Mouse (Mus musculus) heart, embryonic 13.5 days (tissue): Measurements from ENCODE around the gene 7530416G11Rik. TPM values are rescaled to one million over a fixed set of nuclear protein-coding genes. Genes with fewer than 3 reads are reported as not detected.

Experiments used
- ATAC-seq: fragments of 200-750 bp; cut with Nextera tagmentation; 2 replicates; pipeline ENCODE4 v1.8.0; 2017; ENCODE audit warnings: moderate TSS enrichment; ENCODE audit not compliant: insufficient number of reproducible peaks, low FRiP score, low TSS enrichment; ENCODE audit errors: extremely low read depth
- H3K27ac ChIP-seq: fragments of 300-500 bp; sonication (generic); replicated peaks from 2 replicates; pipeline ENCODE4 v1.5.1; 2015; ENCODE audit warnings: moderate library complexity, mild to moderate bottlenecking, inconsistent platforms
- H3K27me3 ChIP-seq: fragments of 300-500 bp; sonication (generic); replicated peaks from 2 replicates; pipeline ENCODE4 v1.6.1; 2015; ENCODE audit warnings: mild to moderate bottlenecking, inconsistent platforms
- H3K36me3 ChIP-seq: fragments of 300-500 bp; sonication (generic); 2 replicates; pipeline ENCODE4 v1.6.1; 2015; ENCODE audit warnings: mild to moderate bottlenecking, inconsistent platforms
- H3K4me1 ChIP-seq: fragments of 300-500 bp; sonication (generic); 2 replicates; pipeline ENCODE4 v1.6.1; 2015; ENCODE audit warnings: inconsistent platforms
- H3K4me2 ChIP-seq: fragments of 300-500 bp; sonication (generic); 2 replicates; pipeline ENCODE4 v1.6.1; 2015; ENCODE audit warnings: inconsistent platforms, mild to moderate bottlenecking, moderate library complexity
- H3K4me3 ChIP-seq: fragments of 300-500 bp; sonication (generic); 2 replicates; pipeline ENCODE4 v1.5.1; 2015; ENCODE audit warnings: moderate library complexity, mild to moderate bottlenecking, inconsistent platforms
- H3K9ac ChIP-seq: fragments of 300-500 bp; sonication (generic); 2 replicates; pipeline ENCODE4 v1.6.1; 2015; ENCODE audit warnings: inconsistent platforms, mild to moderate bottlenecking, moderate library complexity
- H3K9me3 ChIP-seq: fragments of 300-500 bp; sonication (generic); 2 replicates; pipeline ENCODE4 v1.6.1; 2016; ENCODE audit warnings: inconsistent platforms
- WGBS: fragments of 180-500 bp; shearing (Covaris S2); methylation state at CpG from one replicate; pipeline ENCODE4 v1.1.7; 2015; ENCODE audit warnings: mixed read lengths; 5-methylcytosine and 5-hydroxymethylcytosine counted together
- polyA plus RNA-seq: library from polyadenylated mRNA; unstranded; fragments of >200 nt; fragmentation: Nextera tagmentation; extraction: Ambion mirVana; gene quantifications from 2 replicates; pipeline ENCODE4 v1.2.1, GENCODE M21; 2015

The 7530416G11Rik gene
- polyA plus RNA-seq: not detected in 2 replicates

DNA sequence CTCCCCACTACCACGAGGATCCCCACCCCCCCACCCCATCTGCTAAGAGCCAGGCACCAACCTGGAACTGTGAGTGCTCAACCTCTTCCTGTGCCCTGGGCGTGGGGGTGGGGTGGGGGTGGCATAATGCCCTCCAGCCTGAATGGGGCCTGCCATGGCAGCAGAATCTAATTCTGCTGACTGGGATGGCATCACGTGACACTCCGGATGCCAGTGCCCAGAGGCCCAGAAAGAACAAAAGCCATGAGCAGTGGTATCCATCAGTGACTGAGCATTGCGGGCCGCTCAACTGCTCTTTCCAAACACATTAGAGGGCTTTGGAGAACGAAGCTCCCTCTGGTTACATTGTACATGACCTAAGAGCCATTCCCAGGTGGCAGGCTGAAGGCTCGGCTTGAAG is at the start of gene 7530416G11Rik:
7530416G11Rik (minus strand) TSS at position 101 of the 400 bp plus-strand sequence.
- H3K27me3 ChIP-seq: peaks cover 21% of the 10 kb centered on the region
- 78% methylated on average over 8 of the region's 8 CpGs for WGBS
- H3K27ac ChIP-seq: no peak within 1 kb of the TSS
- no peak within 1 kb of the TSS for H3K4me2 ChIP-seq
- no peaks in the 10 kb centered on the region for H3K36me3 ChIP-seq
- no peak for ATAC-seq
- H3K9ac ChIP-seq: no peak within 1 kb of the TSS
- no peaks in the 10 kb centered on the region for H3K9me3 ChIP-seq
- peaks cover 11% of the 10 kb centered on the region; the same call in 1 of the 2 replicates for H3K4me1 ChIP-seq
- no peak within 1 kb of the TSS for H3K4me3 ChIP-seq

DNA sequence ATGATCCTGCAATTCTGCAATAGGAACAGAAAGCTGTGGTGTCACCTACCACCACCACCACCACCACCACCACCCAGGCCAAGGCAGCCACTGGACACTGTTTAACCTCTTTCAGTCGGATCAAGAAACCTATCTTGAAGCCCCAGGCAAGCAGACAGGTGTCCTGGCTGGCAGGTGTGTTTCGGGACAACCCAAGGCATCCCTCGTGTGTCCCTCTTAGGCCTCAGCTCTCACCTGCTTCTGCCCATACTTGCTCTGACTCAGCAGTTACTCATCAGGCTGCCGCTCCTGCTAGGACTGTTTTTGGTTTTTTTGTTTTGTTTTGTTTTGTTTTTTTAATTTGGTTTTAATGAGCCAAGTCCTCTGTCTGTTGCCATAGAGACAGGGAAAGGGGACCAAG is 43.5 kb upstream of the 7530416G11Rik start:
- 73% methylated on average over 4 of the region's 4 CpGs for WGBS
- Histone ChIP-seq H3K4me2 (no peak overlapping the region), H3K36me3 (no peaks in the 10 kb centered on the region), H3K9ac (no peak overlapping the region), H3K9me3 (no peaks in the 10 kb centered on the region), H3K27me3 (peaks cover 19% of the 10 kb centered on the region), H3K4me1 (peaks cover 13% of the 10 kb centered on the region), H3K27ac (no peak overlapping the region), H3K4me3 (no peak overlapping the region)
- no peak for ATAC-seq

- H3K4me3 ChIP-seq: no peak overlapping the region
- WGBS: 52% methylated on average over 5 of the region's 5 CpGs
- no peaks in the 10 kb centered on the region for H3K36me3 ChIP-seq
Measured at GRCm38 (mm10) chr15:85545369-85545768, 42.3 kb upstream of the 7530416G11Rik start.

GRCm38 (mm10) chr15:85538170-85538569 is 35.1 kb upstream of the 7530416G11Rik start:
- peaks cover 62% of the 10 kb centered on the region for H3K27me3 ChIP-seq
- WGBS: 71% methylated on average over 11 of the region's 11 CpGs

More at GRCm38 (mm10) chr15:85545369-85545768, 42.3 kb upstream of the 7530416G11Rik start:
- Histone ChIP-seq H3K27ac (no peak overlapping the region), H3K4me1 (peaks cover 13% of the 10 kb centered on the region), H3K9ac (no peak overlapping the region), H3K9me3 (no peaks in the 10 kb centered on the region), H3K4me2 (no peak overlapping the region), H3K27me3 (peaks cover 30% of the 10 kb centered on the region)
- ATAC-seq: no peak

GRCm38 (mm10) chr15:85537151-85537550 is 34.1 kb upstream of the 7530416G11Rik start:
- no peak overlapping the region for H3K4me3 ChIP-seq
- no peak for ATAC-seq
- WGBS: 70% methylated on average over 25 of the region's 25 CpGs

More at GRCm38 (mm10) chr15:85538170-85538569, 35.1 kb upstream of the 7530416G11Rik start:
- Histone ChIP-seq H3K4me1 (peaks cover 17% of the 10 kb centered on the region), H3K4me2 (no peak overlapping the region), H3K36me3 (no peaks in the 10 kb centered on the region), H3K9ac (no peak overlapping the region), H3K27ac (no peak overlapping the region), H3K9me3 (no peaks in the 10 kb centered on the region), H3K4me3 (no peak overlapping the region)
- ATAC-seq: no peak

GRCm38 (mm10) chr15:85534646-85535045 is 31.6 kb upstream of the 7530416G11Rik start:
- peaks cover 46% of the 10 kb centered on the region for H3K27me3 ChIP-seq
- H3K9ac ChIP-seq: no peak overlapping the region
- H3K4me1 ChIP-seq: peaks cover 12% of the 10 kb centered on the region
- H3K36me3 ChIP-seq: no peaks in the 10 kb centered on the region
- H3K27ac ChIP-seq: no peak overlapping the region
- H3K4me2 ChIP-seq: no peak overlapping the region
- 83% methylated on average over 6 of the region's 6 CpGs for WGBS
- no peaks in the 10 kb centered on the region for H3K9me3 ChIP-seq
- no peak for ATAC-seq
- no peak overlapping the region for H3K4me3 ChIP-seq

More at GRCm38 (mm10) chr15:85537151-85537550, 34.1 kb upstream of the 7530416G11Rik start:
- Histone ChIP-seq H3K9ac (no peak overlapping the region), H3K4me1 (peaks cover 12% of the 10 kb centered on the region), H3K27ac (no peak overlapping the region), H3K36me3 (no peaks in the 10 kb centered on the region), H3K27me3 (peaks cover 59% of the 10 kb centered on the region), H3K4me2 (no peak overlapping the region), H3K9me3 (no peaks in the 10 kb centered on the region)

GRCm38 (mm10) chr15:85534215-85534614 is 31.2 kb upstream of the 7530416G11Rik start:
- H3K27ac ChIP-seq: no peak overlapping the region
- H3K9ac ChIP-seq: no peak overlapping the region
- H3K4me3 ChIP-seq: no peak overlapping the region
- WGBS: 42% methylated on average over 8 of the region's 8 CpGs
- H3K9me3 ChIP-seq: no peaks in the 10 kb centered on the region
- peaks cover 12% of the 10 kb centered on the region for H3K4me1 ChIP-seq
- no peak for ATAC-seq
- no peaks in the 10 kb centered on the region for H3K36me3 ChIP-seq
- H3K27me3 ChIP-seq: peaks cover 42% of the 10 kb centered on the region
- H3K4me2 ChIP-seq: no peak overlapping the region

DNA sequence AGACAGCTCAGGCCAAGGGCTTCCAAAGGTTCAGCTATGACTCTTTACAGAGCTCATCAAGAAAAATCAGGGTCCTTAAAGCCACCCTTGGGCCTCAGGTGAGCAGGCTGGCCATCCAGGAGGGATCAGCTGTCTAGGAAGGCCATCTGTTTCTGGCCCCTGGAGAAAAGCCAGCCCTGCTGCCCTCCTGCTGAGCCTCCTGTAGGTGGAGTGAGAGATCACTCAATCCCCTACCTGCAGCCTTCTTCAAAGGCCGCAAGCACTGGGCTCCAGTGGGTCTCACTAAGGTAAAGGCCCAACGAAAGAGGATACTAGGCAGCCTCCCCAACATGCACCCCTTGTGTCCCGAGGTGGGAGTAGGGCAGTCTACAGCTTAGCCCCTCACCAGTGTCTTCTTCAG is 29.0 kb upstream of the 7530416G11Rik start:
- Histone ChIP-seq H3K9me3 (no peaks in the 10 kb centered on the region), H3K27ac (no peak overlapping the region), H3K4me2 (no peak overlapping the region), H3K9ac (no peak overlapping the region), H3K4me1 (peaks cover 9% of the 10 kb centered on the region), H3K36me3 (no peaks in the 10 kb centered on the region), H3K4me3 (no peak overlapping the region), H3K27me3 (peaks cover 26% of the 10 kb centered on the region)
- ATAC-seq: no peak
- 72% methylated on average over 3 of the region's 3 CpGs for WGBS

GRCm38 (mm10) chr15:85529911-85530310 is 26.9 kb upstream of the 7530416G11Rik start:
- no peak overlapping the region for H3K4me3 ChIP-seq
- H3K9ac ChIP-seq: no peak overlapping the region
- peaks cover 13% of the 10 kb centered on the region for H3K27me3 ChIP-seq
- 57% methylated on average over 3 of the region's 3 CpGs for WGBS
- no peak overlapping the region for H3K27ac ChIP-seq
- ATAC-seq: no peak
- no peaks in the 10 kb centered on the region for H3K36me3 ChIP-seq
- H3K4me2 ChIP-seq: no peak overlapping the region
- peaks cover 9% of the 10 kb centered on the region for H3K4me1 ChIP-seq
- no peaks in the 10 kb centered on the region for H3K9me3 ChIP-seq

DNA sequence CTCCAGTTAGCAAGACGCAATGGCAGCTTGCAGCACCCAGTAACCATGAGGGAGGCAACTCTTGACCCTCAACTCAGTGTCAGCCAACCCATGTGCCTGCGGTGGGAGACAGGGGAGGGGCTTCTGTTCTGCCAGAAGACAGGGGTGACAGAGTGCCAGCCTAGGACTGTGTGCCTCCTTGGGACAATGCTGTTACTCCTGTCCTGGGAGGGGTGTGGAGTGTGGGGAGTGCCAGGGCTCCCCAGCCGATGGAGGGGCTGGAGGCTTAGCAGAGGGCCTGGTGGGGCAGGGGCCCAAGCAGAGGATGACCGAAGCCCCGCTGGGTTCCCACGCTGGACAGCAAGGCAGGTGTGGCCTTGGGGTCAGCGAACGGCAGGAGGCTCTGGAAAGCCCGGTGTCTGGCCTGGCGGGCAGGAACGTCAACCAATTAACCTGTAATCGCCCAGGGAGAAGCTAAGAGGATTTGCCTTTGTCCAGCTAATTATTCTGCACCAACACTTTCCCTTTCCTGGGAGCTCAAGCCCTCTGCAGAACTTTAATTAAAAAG is 21.4 kb upstream of the 7530416G11Rik start:
- Histone ChIP-seq H3K4me3 (no peak overlapping the region), H3K4me2 (no peak overlapping the region), H3K36me3 (no peaks in the 10 kb centered on the region), H3K27ac (no peak overlapping the region), H3K4me1 (peaks cover 10% of the 10 kb centered on the region), H3K9ac (no peak overlapping the region), H3K9me3 (no peaks in the 10 kb centered on the region), H3K27me3 (peaks cover 36% of the 10 kb centered on the region)
- ATAC-seq: no peak
- whole genome bisulfite sequencing: 36% methylated on average over 12 of the region's 12 CpGs

GRCm38 (mm10) chr15:85523173-85523991 is 20.4 kb upstream of the 7530416G11Rik start:
- WGBS: 7% methylated on average over 14 of the region's 14 CpGs
- H3K36me3 ChIP-seq: no peaks in the 10 kb centered on the region
- H3K4me1 ChIP-seq: peaks cover 10% of the 10 kb centered on the region
- H3K27ac ChIP-seq: 0 out of 2 replicates have a peak overlapping the region, but pooled peaks have one; percentile 10
- ATAC-seq: peak; percentile 42; the same call in 1 of the 2 replicates
- H3K4me2 ChIP-seq: peak overlapping the region; percentile 59
- H3K4me3 ChIP-seq: peak overlapping the region; percentile 28
- peak overlapping the region; percentile 38; the same call in 1 of the 2 replicates for H3K9ac ChIP-seq
- peaks cover 36% of the 10 kb centered on the region for H3K27me3 ChIP-seq
- H3K9me3 ChIP-seq: no peaks in the 10 kb centered on the region
